Mouse (Mus musculus) left cerebral cortex, adult 8-10 months (tissue): ENCODE results near the gene F2. TPM values are rescaled to one million over a fixed set of nuclear protein-coding genes. Genes with fewer than 3 reads are reported as not detected.
"Not testable (repeated sequence)": the region's sequence is repeated elsewhere in the genome, so short reads cannot be mapped to it uniquely, and the experiment has no call there.

Experiments used
- DNase-seq, 2 experiments: peaks; one replicate each; pipeline ENCODE4 v3.0.0; 2022; ENCODE audit warnings: low spot score in 2 of 2
- total RNA-seq, 4 experiments: library from RNA; stranded (reverse); gene quantifications; 2 replicates each; pipeline ENCODE4 v1.2.4; 2022

Gene F2
- total RNA-seq, 4 experiments from 2014 or later, result 0.23 to 0.42 TPM; not detected in 2

DNA sequence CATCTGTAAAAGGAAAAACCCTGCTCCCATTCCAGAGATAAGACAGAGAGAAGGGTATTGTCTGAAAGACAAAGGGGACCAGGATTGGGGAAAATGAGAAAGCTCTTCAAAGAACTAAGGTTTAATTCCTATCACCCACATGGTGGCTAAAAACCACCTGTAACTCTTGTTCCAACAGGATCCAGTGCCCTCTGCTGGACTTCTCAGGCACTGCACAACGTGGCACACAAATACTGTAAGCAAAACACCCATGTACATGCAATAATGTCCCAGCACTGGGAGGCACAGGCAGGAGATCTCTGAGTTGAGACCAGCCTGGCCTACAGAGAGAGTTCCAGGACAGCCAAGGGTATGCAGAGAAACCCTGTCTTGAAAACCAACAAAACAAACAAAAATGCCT is 10.5 kb upstream of the F2 start:
- peak in 1 of 2 experiments; percentile 49 for DNase-seq

DNA sequence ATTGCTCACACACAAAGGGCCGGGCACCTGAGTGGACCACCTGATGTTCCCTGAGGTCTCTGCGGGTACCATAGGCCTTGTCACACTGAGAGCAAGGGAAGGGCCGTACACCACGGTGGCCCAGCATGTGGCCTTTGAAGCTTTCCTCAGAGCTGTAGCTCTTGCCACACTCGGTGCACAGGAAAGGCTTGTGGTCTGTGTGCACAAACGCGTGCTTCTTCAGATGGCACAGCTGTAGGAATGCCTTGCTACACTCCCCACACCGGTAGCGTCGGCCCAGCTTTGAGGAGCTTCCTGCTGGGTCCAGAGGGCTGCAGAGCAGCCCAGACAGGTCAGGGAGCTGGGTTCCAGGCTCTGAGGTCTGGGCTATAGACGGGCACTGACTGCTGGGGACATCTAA is 9.6 kb upstream of the F2 start:
- no peak for DNase-seq

DNA sequence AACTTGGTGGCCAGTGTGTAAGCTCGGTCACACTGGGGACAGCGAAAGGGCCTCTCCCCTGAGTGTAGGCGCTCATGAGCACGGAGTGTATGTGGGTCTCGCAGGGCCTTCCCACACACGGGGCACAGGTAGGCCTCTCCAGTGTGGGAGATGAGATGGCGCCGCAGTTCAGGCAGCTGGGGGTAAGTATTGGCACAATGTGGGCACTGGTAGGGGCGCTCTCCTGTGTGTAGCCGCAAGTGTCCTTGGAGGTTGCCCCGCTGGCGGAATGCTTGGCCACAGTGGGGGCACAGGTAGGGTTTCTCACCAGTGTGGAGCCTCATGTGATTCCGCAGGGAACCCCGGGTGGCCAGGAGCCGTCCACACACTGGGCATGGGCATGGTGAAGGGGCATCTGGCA is 9.1 kb upstream of the F2 start:
- DNase-seq, result no peak

DNA sequence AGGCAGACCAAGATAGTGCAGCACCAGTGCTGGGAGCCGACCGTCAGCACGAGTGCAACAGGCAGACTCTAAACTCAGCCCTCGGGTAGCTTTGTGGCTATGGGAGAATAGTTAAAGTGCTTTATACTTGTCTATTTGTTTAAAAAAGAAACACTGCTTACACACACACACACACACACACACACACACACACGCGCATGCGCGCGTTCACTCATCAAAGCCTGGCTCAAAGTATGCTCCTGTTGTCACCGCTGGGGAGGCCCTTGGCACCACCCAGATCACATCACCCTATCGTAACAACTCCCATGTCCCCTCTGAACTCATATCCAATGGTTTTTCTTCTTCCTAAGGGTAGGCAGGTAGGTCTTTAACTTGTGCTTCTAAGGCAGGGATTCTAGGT is 7.8 kb upstream of the F2 start:
- no peak for DNase-seq

DNA sequence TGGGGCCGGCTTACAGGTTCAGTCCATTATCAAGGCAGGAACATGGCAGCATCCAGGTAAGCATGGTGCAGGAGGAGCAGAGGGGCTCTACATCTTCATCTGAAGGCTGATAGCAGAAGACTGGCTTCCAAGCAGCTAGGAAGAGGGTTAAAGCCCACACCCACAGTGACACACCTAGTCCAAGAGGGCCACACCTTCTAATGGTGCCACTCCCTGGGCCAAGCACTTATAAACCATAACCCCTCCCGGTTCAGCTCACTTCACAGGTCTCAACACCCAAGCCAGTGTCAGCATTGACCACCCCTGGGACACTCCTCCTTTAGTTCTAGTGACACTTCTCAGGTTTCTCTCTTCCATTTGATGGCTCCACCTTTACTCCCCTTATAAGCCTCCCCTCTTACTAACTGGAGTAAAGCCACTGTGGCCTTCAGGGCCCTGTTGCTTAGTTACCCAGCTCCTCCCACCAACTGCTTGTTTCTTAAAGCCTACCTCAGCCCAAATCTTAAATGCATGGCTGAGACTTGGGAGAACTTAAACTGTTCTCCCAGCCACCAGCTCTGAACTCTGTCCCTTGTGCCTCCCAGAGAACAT is 6.7 kb upstream of the F2 start:
- no peak for DNase-seq

DNA sequence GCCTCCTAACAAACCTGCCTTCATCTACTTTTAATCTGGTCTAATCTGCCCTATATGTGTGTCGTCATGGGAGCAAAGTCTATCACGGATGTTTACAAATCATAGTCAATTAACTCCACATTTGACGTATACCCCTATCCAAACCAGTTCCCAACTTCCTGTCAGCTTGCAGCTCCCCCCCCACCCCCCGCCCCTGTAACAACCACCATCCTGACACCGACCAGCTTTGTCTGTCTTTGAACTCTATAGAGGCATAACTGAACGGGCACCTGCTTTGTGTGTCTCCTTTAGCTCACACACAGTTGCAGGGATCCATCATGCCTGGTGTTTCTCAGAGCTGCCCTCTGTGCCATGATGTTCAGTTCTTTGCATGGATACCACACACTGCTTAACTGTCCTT is 2.7 kb upstream of the F2 start:
- no peak for DNase-seq

DNA sequence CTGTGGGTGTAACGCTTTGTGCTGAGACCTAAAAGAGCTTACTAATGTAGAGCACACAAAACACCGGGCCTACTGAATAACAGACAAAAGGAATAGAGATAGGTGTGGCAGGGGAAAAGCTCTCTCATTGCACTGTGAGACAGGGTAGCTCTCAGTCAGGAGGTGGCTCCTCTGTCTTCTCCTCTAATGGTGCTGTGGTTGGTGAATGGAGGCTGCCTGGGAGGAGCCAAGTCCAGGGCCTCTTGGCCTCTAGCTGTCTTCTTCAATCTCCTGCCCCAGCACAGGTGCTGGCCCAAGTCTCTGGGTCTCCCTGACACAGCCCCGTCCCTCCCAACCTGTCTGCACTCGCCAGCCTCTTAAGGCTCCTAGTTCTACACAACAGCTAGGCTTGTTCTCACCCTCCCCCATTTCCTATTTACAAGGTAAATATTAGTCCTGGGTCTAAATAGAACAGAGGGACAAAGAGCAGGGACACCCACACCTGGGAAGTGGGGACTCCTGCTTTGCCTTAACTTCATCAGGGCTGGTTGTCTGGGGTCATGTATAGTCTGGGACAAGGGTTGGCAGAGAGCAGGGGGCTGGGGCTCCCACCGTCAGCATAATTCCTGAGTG is 619 bp upstream of the F2 start:
- no peak for DNase-seq

DNA sequence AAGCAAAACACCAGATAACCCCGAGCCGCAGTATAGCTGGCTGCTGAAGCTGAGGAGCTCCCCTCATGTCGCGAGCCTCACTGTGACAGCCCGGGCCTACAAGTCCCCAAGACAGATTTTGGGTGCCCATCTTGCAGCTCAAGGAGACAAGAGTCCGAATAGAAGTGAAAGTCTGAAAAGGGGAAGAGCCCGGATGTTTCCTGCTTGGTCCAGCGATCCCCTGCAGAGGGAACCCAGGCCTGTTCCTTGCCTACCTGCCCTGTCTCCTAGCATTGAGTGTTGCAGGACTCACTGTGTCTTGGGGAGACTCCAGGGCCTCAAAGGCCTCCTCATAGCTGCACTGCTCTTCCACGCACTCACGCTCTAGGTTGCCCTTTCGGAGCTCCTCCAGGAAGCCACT is 728 bp downstream of the F2 start:
- DNase-seq, result no peak

DNA sequence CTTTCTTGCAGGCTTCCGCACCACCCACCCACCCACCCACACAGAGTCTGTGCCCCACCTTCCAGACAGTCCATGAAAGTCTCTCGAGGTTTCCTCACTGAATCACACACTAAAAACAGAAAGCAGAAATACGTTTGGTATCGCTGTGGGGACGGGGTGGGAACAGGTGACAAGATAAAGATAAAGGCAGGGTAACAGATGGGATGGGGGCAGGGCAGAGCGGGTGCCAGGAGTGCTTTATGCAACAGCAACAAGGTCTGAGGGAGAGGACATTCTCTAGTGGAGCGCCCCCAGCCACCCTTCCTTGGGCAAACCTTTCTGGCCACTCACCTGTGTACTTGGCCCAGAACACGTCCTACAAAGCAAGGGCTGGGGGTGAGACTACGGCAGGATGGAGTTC is 1.4 kb downstream of the F2 start:
- no peak for DNase-seq

DNA sequence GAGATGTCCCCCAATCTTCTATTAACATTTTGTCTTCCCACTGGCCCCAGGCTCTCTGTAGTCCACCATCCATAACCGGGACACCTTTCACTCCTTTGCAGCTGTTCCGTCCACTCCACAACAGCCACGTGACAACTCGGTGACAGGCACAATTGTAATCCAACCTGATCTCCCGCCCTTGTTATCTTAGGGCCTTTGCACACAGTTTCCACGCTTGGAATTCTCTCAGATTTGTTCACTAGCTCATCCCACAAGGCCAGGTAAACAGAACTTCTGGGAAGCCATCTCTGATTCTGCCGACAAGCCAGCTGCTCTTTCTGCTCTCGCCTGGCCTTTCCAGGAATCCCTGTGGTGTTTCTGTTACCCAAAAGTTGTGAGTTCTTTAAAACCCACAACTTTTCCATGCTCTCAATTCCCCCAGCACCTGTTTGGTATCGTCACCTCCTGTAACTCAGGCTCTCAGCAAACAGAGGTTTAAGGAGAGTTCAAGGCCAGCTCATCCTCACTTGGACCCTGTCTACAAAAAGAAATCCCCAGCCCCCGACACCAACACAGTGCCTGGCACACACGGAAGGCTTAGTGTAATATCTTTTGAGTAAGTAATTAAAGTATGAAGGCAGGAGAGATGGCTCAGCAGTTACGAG is 2.8 kb downstream of the F2 start:
- DNase-seq, result no peak

DNA sequence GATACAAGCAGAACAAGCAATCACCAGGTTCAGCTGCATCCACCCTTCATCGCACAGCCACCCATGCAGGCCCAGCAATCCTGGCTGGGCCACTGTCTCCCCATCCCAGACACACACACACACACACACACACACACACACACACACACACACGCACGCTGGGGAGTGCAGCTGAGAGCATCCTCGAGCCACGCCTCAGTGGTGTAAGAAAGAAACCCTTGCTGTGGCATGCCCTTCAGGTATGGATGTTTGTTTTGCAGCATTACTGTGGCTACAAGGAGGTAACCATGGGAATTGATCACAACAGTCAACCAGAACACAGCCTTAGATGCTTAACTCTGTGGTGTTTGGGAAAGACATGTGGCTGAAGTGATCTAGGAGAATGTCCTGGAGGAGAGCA is 3.9 kb downstream of the F2 start:
- DNase-seq, result no peak

DNA sequence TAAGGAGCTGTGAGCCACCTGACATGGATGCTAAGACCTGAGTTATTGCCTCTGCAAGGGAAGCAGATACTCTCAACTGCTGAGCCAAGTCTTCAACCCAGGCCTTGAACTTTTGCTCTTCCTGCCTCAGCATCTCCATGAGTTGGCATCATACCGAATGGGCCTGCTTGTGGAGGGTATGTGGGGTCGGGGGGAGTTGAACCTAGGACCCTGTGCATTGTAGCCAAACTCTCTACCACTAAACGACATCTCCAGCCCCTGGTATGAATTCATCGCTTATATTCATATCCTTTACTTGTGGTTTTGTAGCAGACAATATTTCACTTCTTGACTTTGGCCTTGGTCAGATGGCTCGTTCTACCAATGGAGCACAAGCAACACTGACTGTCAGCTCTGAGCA is 4.4 kb downstream of the F2 start:
- DNase-seq, result no peak

DNA sequence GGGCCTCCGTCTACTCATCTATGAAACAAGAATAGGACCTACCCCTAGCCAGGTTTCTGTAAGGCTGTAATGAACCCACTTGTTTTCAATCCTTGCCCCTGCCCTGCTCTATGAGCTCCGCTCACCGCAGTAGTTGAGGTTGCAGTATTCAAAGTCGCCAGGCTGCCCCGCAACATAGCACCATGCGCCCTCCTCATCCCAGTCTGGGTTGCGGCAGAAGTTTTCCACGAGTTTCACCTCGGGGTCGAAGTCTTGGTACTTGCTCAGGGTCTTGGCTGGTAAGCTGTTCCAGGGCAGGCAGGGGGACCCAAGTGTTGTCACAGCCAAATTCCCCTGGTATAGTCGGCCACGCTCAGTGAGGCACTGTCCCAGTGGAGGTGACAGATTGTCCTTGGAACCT is 5.8 kb downstream of the F2 start:
- DNase-seq, result no peak

DNA sequence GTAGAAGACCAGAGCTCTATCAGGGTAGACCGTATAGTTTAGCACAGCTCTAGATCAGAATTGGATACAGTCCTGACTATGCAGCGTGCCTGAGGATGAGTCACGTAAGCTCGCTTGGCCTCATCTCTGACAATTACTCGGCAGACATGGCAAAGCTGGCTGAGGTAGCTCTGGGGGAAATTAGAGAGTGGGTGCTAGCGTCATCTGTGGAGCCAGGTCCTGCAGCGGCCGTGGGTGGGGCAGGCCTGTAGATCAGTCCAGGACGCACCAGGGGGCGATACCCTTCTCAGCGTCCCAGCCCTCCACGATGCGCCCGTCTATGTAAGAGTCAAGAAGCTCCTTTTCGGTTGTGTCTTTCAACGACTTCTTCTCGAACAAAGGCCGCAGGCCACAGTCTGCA is 6.5 kb downstream of the F2 start:
- DNase-seq, result no peak

DNA sequence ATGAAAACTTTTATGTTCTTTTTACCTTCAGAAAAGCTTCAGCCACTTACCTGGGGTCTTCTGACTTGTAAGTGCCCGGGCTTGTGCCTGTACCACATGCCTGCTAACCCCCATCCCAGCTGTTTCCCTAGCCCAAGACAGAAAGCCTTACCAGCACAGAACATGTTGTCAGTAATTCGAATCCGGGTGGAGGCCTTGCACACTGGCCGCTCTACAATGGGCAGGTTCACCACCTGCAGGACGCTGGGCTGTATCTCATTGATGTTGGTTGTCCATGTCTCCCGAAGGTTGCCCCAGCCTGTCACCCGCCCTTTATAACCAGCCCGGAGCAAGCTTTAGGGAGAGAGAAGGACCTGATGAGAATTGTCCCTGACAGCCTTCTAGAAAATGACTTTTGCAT is 8.0 kb downstream of the F2 start:
- DNase-seq, result no peak

DNA sequence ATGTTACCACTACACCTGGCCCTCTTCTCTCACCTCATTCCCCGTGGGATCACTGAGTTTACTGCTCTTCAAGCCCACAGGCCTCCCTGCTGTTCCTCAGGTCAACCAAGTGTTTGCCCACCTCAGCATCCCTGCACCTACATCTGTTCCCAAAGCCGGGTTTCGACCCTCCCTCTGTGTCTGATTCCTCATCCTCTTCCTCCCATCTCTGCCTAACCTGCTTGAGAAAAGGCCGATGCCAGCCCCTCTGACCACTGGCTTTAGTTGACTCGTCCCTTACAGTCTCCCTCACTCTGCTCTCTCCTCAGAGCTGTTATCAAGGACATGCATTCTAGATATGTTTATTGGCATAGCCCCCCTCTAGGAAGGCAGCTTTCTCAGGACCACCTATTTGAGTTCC is 8.7 kb downstream of the F2 start:
- DNase-seq, result no peak

DNA sequence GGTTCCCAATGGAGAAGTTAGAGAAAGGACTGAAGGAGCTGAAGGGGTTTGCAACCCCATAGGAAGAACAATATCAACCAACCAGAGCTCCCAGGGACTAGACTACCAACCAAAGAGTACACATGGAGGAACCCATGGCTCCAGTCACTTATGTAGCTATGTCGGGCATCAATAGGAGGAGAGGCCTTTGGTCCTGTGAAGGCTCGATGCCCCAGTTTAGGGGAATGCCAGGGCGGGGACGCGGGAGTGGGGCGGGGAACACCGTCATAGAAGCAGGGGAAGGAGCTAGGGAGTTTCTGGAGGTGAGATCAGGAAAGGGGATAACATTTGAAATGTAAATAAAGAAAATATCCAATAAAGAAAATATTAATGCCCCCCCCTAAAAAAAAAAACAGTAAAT is 12.8 kb downstream of the F2 start:
- DNase-seq, result not testable (repeated sequence)

DNA sequence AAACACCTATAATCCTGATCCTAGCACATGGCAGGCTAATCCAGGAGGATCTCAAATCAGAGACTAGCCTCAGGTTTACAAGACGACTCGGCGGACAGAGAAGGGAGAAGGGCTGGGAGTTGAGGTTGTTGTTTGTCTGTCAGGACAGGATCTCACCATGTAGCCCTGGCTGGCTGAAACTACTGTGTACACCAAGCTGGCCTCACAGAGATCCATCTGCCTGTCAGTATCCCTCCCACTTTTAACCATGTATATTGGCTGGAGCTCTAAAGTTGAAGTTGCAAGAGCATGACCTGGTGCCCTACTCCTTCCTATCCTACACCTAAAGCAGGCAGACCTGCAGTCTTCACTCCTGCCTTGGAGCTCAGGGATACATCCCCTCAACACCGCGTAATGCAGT is 13.9 kb downstream of the F2 start:
- no peak for DNase-seq

DNA sequence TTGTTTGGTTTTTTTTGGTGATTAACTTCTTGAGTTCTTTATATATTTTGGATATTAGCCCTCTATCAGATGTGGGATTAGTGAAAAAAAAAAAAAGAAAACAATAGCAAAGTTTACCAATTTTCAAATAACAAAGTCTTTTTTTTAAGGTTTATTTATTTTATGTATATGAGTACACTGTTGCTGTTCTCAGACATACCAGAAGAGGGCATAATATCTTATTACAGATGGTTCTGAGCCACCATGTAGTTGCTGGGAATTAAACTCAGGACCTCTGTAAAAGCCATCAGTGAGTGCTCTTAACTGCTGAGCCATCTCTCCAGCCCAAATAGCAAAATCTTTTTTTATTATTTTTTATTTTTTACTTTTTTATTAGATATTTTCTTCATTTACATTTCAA is 26.8 kb downstream of the F2 start:
- DNase-seq, result not testable (repeated sequence)

DNA sequence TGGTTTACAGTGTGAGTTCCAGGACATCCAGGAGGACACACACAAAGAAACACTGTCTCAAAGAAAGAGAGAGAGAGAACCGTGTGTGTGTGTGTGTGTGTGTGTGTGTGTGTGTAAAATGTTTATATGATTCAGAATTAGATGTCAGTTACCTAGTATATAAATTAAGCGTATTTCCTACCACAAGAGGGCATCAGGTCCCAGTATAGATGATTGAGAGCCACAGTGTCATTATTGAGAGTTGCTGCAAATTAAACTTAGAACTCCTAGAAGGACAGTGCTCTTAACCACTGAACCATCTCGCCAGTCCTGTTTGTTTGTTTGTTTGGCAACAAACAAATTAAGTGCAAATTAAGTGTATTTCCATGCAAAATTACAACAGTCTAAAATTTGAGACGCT is 33.8 kb downstream of the F2 start:
- no peak for DNase-seq

DNA sequence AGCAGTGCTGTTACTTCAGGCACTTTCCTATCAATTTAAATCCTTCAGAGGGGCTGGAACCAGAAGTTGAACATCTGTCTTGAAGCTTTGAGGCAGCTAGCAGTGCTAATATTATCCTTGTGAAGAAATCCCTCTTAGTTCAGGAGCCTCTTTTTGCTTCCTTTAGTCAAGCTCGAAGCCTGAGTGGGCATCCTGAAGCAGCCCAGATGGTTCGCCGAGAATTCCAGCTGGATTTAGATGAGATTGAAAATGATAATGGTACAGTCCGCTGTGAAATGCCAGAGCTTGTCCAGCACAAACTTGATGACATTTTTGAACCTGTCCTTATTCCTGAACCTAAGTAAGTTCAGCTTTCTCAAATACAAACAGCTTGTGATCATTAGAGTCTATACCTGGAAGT is 35.7 kb downstream of the F2 start:
- no peak for DNase-seq

DNA sequence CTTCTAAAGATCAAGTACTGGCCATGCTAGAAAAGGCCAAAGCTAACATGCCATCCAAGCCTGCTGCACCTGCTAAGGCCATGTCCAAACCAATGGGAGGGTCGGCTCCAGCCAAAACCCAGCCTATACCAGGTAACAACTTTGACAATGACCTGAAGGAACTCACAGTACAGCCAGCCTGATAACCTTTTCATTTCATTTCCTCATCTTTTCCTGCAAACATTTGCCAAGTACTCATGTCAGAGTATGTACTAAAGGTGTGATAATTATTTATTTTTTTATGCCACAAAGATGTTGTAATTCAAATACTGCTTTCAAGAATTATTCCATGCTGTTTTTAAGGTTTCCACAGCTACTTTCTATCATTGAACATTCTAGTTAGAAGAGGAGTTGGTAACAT is 50.0 kb downstream of the F2 start:
- DNase-seq, result no peak

DNA sequence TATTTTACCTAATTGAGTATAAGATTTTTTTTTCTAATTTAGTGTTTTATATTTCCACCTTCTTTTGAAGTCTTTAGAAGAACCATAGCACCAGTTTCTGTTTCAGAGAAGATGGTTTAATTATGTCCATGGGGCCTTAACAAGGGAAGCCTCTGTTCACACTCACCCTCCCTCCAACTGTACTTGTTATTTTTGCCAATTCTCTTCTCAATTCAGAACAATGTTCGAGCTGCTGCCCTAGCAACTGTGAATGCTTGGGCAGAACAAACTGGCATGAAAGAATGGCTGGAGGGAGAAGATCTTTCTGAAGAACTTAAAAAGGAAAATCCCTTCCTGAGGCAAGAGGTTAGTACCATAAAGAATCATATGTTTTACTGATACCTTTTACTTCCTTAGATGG is 55.3 kb downstream of the F2 start:
- peak in 1 of 2 experiments; percentile 37 for DNase-seq
